Mouse (Mus musculus) neural tube, embryonic 11.5 days (tissue): ENCODE data around the gene Zfp628. TPM values are rescaled to one million over a fixed set of nuclear protein-coding genes. Genes with fewer than 3 reads are reported as not detected.

Source experiments
- ATAC-seq: fragments of 200-750 bp; cut with Nextera tagmentation; 2 replicates; pipeline ENCODE4 v1.8.0; 2017; ENCODE audit warnings: moderate number of reproducible peaks, mild to moderate bottlenecking, moderate TSS enrichment, moderate library complexity; ENCODE audit not compliant: insufficient read depth, low FRiP score, low TSS enrichment
- DNase-seq: peaks from one replicate; pipeline ENCODE4 v3.0.0-alpha.2; 2015; ENCODE audit warnings: low spot score
- H3K27ac ChIP-seq: fragments of 300-500 bp; sonication (generic); 2 replicates; pipeline ENCODE4 v1.5.1; 2014; ENCODE audit warnings: low read depth, mild to moderate bottlenecking, low read length
- H3K27me3 ChIP-seq: fragments of 300-500 bp; sonication (generic); 2 replicates; pipeline ENCODE4 v1.6.1; 2014; ENCODE audit warnings: mild to moderate bottlenecking, low read length, mixed read lengths; ENCODE audit not compliant: control insufficient read depth, insufficient read depth
- H3K36me3 ChIP-seq: fragments of 300-500 bp; sonication (generic); 2 replicates; pipeline ENCODE4 v1.6.1; 2014; ENCODE audit warnings: mild to moderate bottlenecking, low read length, moderate library complexity, mixed read lengths; ENCODE audit not compliant: control insufficient read depth, insufficient read depth
- H3K4me1 ChIP-seq: fragments of 300-500 bp; sonication (generic); 2 replicates; pipeline ENCODE4 v1.6.1; 2014; ENCODE audit warnings: low read length, mixed read lengths; ENCODE audit not compliant: control insufficient read depth, insufficient read depth
- H3K4me2 ChIP-seq: fragments of 300-500 bp; sonication (generic); 2 replicates; pipeline ENCODE4 v1.6.1; 2014; ENCODE audit warnings: low read depth, mild to moderate bottlenecking, moderate library complexity
- H3K4me3 ChIP-seq: fragments of 300-500 bp; sonication (generic); 2 replicates; pipeline ENCODE4 v1.5.1; 2014; ENCODE audit warnings: low read depth, low read length
- H3K9ac ChIP-seq: fragments of 300-500 bp; sonication (generic); 2 replicates; pipeline ENCODE4 v1.6.1; 2014; ENCODE audit warnings: mild to moderate bottlenecking, low read length
- H3K9me3 ChIP-seq: fragments of 300-500 bp; sonication (generic); 2 replicates; pipeline ENCODE4 v1.6.1; 2016; ENCODE audit warnings: low read length; ENCODE audit not compliant: control insufficient read depth
- WGBS: fragments of 180-500 bp; shearing (Covaris S2); extraction: QIAGEN DNeasy Blood & Tissue Kit; methylation state at CpG from one replicate; pipeline ENCODE4 v1.1.7; 2014; 5-methylcytosine and 5-hydroxymethylcytosine counted together
- polyA plus RNA-seq: library from polyadenylated mRNA; unstranded; fragments of >200 nt; fragmentation: Nextera tagmentation; extraction: Ambion mirVana; gene quantifications from 2 replicates; pipeline ENCODE4 v1.2.1, GENCODE M21; 2014

Gene Zfp628
- polyA plus RNA-seq, 1 experiment from 2014 or later = 3.8 TPM

DNA sequence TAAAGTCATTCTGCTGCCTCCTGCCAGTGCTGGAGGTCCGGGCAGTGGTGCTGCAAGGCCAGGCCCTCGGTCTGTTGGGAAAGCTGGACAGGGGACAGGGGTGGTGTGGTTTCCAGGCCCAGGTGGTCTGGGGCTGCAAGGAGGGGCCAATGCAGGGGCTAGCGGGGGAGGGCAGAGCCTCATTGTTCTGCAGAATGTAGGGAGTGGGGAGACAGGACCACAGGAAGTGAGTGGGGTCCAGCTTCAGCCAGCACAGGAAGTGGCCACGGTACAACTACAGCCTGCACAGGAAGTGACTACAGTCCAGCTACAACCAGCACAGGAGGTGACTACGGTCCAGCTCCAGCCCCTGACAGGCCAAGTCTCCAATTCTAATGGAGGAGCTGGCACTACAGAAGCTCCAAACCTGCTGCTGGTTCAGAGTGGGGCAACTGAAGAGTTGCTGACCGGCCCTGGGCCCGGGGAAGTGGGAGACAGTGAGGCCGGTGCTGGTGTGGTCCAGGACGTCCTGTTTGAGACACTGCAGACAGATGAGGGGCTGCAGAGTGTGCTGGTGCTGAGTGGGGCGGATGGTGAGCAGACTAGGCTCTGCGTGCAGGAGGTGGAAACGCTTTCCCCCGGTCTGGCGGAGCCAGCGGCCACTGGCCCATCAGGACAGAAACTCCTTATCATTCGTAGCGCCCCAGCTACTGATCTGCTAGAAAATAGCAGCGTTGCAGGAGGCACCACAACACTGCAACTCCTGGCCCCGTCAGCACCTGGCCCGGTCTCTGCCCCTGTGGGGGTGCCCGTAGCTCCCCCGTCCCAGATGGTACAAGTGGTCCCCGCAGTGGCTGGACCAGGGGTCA lies 6.2 kb downstream of the Zfp628 start:
- Histone ChIP-seq H3K4me1 (peaks cover 45% of the 10 kb centered on the region), H3K27me3 (no peaks in the 10 kb centered on the region), H3K4me2 (no peak overlapping the region), H3K27ac (peak overlapping the region; percentile 95), H3K9ac (peak overlapping the region; percentile 39; the same call in 1 of the 2 replicates), H3K4me3 (no peak overlapping the region), H3K36me3 (peaks cover 20% of the 10 kb centered on the region), H3K9me3 (no peaks in the 10 kb centered on the region)
- DNase-seq (no peak), ATAC-seq (no peak)
- 66% methylated on average over 23 of the region's 23 CpGs for WGBS

DNA sequence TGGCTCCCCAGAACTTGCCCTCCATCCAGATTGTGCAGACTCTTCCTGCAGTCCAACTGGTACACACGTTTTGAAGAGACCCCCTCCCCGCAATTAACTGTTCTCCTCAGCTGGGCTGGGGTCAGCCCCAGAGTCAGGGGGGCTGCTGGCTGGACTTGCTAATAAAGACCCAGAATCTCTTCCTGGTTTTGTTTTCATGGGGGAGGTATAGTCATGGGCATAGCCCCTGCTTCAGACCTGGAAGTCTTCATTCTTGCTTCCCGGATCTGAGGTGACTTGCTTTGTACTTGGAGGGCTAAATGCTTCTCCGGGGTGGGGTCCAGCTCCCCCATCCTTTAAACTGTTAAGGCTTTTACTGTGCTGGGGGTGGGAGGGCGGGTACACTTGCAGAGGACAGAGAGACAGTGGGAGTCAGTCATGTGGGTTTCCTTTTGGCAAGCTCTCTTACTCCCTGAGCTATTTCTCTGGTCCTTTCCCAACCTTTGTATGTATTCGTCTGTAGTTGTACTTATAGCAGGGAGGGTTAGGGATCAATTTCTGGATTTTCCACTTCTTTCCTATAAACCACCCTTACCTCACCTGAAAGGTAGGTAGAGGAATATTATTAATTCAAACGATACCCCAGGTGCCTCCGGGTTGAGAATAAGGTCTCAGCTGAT lies 6.9 kb downstream of the Zfp628 start, which contains the start of gene Nat14:
TSS of gene Nat14 (plus strand) at position 205 of the 659 bp plus-strand sequence.
- H3K36me3 ChIP-seq = peaks cover 20% of the 10 kb centered on the region
- H3K9ac ChIP-seq = peak within 1 kb of the TSS; percentile 54
- WGBS = 40% methylated on average over 8 of the region's 8 CpGs
- H3K4me3 ChIP-seq = peak within 1 kb of the TSS; percentile 37
- H3K4me1 ChIP-seq = peaks cover 44% of the 10 kb centered on the region
- H3K27me3 ChIP-seq = no peaks in the 10 kb centered on the region
- peak within 1 kb of the TSS; percentile 95 for H3K27ac ChIP-seq
- no peak for ATAC-seq
- H3K4me2 ChIP-seq = peak within 1 kb of the TSS; percentile 94
- no peaks in the 10 kb centered on the region for H3K9me3 ChIP-seq
- no peak for DNase-seq

DNA sequence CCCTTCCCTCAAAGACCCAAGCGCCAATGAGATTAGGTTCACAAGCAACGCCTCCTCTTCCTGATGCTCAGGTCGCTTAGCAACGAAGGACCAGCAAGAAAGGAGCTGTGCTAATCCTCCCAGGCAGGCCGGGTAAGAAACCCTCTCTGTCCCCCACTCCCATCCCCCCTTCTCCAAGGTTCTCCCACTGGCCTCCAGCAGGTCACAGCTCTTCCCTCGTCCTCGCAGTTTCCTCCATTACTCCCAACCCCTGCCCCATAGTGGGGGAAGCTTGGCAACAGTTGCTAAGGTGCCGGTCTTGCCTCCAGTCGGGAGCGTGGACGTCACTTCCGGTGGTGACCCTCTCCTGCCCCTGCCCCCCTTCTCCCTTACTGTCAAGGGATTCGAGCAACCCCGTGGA lies 7.5 kb downstream of the Zfp628 start:
- DNase-seq (peak; percentile 89), ATAC-seq (peak; percentile 85)
- peaks cover 43% of the 10 kb centered on the region for H3K4me1 ChIP-seq
- peak overlapping the region; percentile 95 for H3K27ac ChIP-seq
- H3K36me3 ChIP-seq = peaks cover 20% of the 10 kb centered on the region
- peak overlapping the region; percentile 54 for H3K9ac ChIP-seq
- peak overlapping the region; percentile 94 for H3K4me2 ChIP-seq
- peak overlapping the region; percentile 37 for H3K4me3 ChIP-seq
- no peaks in the 10 kb centered on the region for H3K9me3 ChIP-seq
- no peaks in the 10 kb centered on the region for H3K27me3 ChIP-seq
- WGBS = under 1% methylated on average over 14 of the region's 14 CpGs

DNA sequence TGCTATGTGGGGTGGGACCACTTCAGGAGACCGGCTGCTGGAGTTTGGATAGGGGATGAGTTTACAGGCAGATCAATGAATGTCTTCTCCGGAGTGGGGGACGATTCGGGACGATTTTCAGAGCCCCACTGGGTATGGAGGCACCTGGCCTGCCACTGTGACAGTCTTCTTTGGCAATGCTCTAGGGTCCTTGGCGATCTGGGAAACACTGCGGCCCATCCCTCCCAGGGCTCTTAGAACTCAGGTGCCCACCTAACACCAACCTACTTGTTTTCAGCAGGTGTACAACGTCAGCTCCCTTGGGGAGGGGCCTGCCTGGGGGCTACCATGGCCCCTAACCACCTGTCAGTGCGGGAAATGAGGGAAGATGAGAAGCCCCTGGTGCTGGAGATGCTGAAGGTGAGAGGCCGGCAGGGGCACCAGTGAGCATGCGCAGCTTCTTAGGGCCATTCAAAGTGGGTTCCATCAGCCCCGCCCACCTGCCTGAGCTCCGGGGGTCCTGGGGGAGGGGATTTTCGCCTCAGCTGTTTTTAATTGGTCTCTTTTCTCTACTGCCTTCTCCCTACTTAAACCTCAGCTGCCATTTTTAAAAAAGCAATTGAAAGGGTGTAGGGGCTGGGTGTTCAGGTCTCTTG lies 8.0 kb downstream of the Zfp628 start:
- no peaks in the 10 kb centered on the region for H3K9me3 ChIP-seq
- DNase-seq = peak; percentile 86
- H3K4me2 ChIP-seq = peak overlapping the region; percentile 94
- H3K36me3 ChIP-seq = peaks cover 18% of the 10 kb centered on the region
- H3K4me1 ChIP-seq = peaks cover 43% of the 10 kb centered on the region
- peak; percentile 55 for ATAC-seq
- under 1% methylated on average over 14 of the region's 14 CpGs for WGBS
- H3K9ac ChIP-seq = peak overlapping the region; percentile 65
- no peaks in the 10 kb centered on the region for H3K27me3 ChIP-seq
- H3K4me3 ChIP-seq = peak overlapping the region; percentile 37
- H3K27ac ChIP-seq = peak overlapping the region; percentile 95

DNA sequence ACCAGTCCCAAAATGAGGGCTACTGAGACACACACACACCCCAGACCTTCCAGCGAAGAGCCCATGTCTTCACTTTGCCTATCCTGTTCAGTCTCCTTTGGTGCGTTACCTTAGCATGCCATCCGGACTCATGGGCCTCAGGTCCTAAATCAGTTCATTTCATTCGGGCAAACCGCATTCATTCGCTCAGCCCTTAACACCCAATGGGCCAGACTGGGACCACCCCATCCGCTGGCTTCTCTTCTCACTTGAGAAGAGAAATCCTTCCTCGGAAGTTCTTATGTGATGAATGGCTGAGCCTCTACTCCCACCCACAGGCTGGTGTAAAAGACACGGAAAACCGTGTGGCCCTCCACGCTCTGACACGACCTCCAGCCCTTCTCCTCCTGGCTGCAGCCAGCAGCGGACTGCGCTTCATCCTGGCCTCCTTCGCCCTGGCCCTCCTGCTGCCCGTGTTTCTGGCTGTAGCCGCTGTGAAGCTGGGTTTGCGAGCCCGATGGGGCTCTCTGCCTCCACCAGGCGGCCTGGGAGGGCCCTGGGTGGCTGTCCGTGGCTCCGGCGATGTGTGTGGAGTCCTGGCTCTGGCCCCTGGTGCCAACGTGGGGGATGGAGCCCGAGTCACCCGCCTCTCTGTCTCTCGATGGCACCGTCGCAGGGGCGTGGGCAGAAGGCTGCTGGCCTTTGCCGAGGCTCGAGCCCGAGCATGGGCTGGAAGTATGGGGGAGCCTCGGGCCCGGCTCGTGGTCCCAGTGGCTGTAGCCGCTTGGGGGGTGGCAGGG lies 8.8 kb downstream of the Zfp628 start:
- Histone ChIP-seq H3K4me1 (peaks cover 43% of the 10 kb centered on the region), H3K4me3 (peak overlapping the region; percentile 25), H3K4me2 (peak overlapping the region; percentile 94), H3K27ac (peak overlapping the region; percentile 95), H3K27me3 (no peaks in the 10 kb centered on the region), H3K9me3 (no peaks in the 10 kb centered on the region), H3K36me3 (peaks cover 13% of the 10 kb centered on the region), H3K9ac (peak overlapping the region; percentile 65)
- DNase-seq (peak; percentile 66), ATAC-seq (no peak)
- WGBS = 3% methylated on average over 37 of the region's 37 CpGs

DNA sequence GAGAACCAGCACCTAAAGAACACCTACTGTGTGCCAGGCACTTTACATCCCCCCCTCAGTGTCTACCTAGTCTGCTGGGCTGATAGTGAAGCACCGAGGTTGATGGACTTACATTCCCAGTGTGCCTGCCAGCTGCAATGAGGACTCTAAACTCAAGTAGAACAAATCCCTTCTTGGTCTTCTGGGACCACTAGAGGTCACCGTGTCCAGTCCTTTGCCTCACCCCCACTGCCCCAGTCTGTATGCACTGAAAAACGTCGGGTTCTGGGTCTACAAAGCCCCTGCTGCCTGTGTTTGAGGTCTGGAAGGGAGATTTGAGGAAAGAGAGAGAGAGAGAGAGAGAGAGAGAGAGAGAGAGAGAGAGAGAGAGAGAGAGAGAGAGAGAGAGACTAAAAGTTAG lies 9.5 kb downstream of the Zfp628 start:
- Histone ChIP-seq H3K27ac (peak overlapping the region; percentile 95), H3K4me3 (no peak overlapping the region), H3K9ac (no peak overlapping the region), H3K4me2 (peak overlapping the region; percentile 94), H3K9me3 (no peaks in the 10 kb centered on the region), H3K36me3 (peaks cover 10% of the 10 kb centered on the region), H3K27me3 (no peaks in the 10 kb centered on the region), H3K4me1 (peaks cover 43% of the 10 kb centered on the region)
- WGBS = under 1% methylated on average over 4 of the region's 4 CpGs
- ATAC-seq (no peak), DNase-seq (no peak)

DNA sequence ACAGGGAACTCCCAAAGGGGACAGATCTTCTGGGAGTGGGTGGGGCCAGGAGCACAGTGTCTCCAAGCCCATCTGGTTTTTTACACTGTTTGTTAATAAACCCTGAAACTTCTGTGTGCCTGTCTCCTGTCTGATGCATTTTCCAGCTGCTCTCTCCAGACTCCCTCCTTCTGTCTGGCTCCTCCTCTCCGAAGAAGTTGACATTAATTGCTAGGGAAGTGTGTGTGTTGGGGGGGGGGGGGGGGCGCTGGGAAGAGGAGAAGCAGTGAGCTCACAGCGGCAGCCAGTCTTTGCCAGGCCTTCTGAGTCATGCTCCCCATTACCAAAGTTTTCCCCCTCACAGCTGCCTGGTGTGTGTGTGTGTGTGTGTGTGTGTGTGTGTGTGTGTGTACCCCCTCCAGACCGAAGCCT lies 9.9 kb downstream of the Zfp628 start:
- Histone ChIP-seq H3K4me1 (peaks cover 43% of the 10 kb centered on the region), H3K27ac (peak overlapping the region; percentile 95), H3K9me3 (no peaks in the 10 kb centered on the region), H3K9ac (peak overlapping the region; percentile 15; the same call in 1 of the 2 replicates), H3K27me3 (no peaks in the 10 kb centered on the region), H3K4me2 (no peak overlapping the region), H3K4me3 (no peak overlapping the region), H3K36me3 (peaks cover 8% of the 10 kb centered on the region; the same call in 1 of the 2 replicates)
- 17% methylated on average over 3 of the region's 4 CpGs for WGBS
- peak; percentile 28 for DNase-seq
- no peak for ATAC-seq
